Mouse (Mus musculus): ENCODE measurements around the gene Sphkap. TPM values are rescaled to one million over a fixed set of nuclear protein-coding genes. Genes with fewer than 3 reads are reported as not detected.

The Sphkap gene
- under 1 TPM; 0.33 to 0.46 TPM for total RNA-seq (2021)
- long read RNA-seq, experiment 1 = 0 reads
- long read RNA-seq, experiment 2 = 0 reads

DNA sequence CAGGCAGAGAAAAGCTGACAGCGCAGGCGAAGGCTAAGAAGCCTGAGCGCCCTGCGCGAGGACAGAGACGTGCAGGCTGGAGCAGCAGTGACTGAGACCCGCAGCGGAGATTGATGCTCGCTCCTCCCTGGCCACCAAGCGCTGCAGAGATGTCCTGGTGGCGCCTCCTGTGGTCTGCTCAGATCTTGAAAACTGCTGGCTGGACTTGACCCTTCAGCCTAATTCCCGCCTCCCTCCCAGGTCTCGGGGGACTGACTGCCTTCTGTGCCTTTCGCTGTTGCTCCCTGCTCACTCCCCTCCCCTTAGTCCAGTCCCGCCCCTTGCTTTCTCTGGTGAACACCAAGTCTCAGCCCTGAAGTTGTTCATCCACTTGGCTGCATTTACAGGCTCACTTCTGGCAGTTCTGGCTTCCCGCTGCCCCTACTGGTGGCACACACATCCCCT, at the start of gene Sphkap:
TSS of gene Sphkap (minus strand) at position 180 of the 444 bp plus-strand sequence.
- no peak within 1 kb of the TSS for H3K27ac ChIP-seq
- DNase-seq = peak; percentile 58
- TF ChIP-seq CTCF (IDR thresholded peaks at IDR 0.05) = no peak; the same call in 1 of the 2 replicates
- peak within 1 kb of the TSS; percentile 46 for H3K4me3 ChIP-seq
- intact Hi-C loops (cut with DNase I) = no loop called here

- intact Hi-C loops (cut with DNase I) = no loop called here
- Histone ChIP-seq H3K27ac (no peak overlapping the region), H3K4me3 (no peak overlapping the region)
- peak; percentile 24 for DNase-seq
- no peak for TF ChIP-seq CTCF (IDR thresholded peaks at IDR 0.05)
Observed at GRCm38 (mm10) chr1:83451291-83451690, 43.3 kb upstream of the Sphkap start.

- Histone ChIP-seq H3K27ac (no peak overlapping the region), H3K4me3 (no peak overlapping the region)
- no peak for TF ChIP-seq CTCF (IDR thresholded peaks at IDR 0.05)
- no peak for DNase-seq
- intact Hi-C loops (cut with DNase I) = no loop called here
Observed at GRCm38 (mm10) chr1:83440422-83440821, 32.4 kb upstream of the Sphkap start.

DNA sequence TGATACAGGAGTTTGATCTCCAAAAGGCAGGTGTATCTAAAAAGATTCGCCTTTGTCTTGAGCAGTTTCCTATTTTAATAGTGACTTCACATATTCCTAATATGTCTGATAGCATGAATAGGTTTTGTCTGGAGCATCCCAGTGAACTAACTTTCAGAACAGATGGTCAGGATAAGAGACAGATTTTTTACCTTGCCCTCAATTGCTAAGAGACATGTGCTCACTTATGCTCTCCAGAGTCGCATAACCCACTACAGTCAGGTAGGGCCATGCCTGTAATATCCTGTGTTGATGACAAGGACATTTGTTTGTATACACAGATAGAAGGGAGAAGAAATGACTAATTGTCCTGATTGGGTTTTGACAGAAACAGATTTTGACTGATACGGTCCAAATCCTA, 25.9 kb upstream of the Sphkap start:
- Histone ChIP-seq H3K27ac (no peak overlapping the region), H3K4me3 (no peak overlapping the region)
- intact Hi-C loops (cut with DNase I) = no loop called here
- no peak for DNase-seq
- TF ChIP-seq CTCF (IDR thresholded peaks at IDR 0.05) = no peak

DNA sequence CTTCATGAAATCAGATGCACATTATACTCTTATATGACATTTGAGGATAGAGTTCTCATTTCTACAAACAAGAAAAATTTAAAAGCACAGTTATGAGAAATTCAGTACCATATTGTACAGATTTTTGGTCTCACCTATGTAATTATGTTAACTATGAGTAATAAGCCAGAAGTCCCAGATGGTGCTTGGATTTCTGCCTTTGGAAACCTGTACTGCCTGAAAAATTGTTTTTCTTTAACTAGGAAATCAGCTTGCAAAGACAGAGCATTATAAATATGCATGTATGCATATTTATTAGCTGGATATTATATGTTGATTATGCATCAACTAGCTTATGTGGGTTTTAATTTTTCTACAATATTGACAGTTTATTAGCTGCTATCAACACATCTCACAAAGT, 21.9 kb upstream of the Sphkap start:
- H3K27ac ChIP-seq = no peak overlapping the region
- no peak for DNase-seq
- no peak overlapping the region for H3K4me3 ChIP-seq
- no peak for TF ChIP-seq CTCF (IDR thresholded peaks at IDR 0.05)
- intact Hi-C loops (cut with DNase I) = no loop called here

DNA sequence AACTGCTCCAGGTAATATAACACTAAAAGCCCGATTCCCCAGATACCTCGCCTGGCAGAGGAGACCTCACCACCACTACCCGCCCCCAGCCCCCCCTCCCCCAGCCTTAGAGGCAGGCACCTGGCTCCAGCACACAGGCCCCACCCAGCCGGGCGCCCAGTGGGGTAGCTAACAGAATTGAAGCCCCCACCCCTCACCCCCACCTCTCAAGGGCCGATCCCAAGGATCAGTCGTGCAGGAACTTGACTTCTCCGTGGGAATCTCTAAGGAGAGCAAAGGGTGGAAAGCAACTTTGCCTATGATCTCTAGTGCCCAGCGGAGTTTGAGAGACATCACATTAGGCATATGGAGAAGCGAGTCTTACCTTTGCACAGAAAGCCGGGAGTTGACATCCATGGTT, 384 bp downstream of the Sphkap start:
- no peak for TF ChIP-seq CTCF (IDR thresholded peaks at IDR 0.05)
- DNase-seq = no peak
- intact Hi-C loops (cut with DNase I) = no loop called here
- peak overlapping the region; percentile 46 for H3K4me3 ChIP-seq
- H3K27ac ChIP-seq = no peak overlapping the region

DNA sequence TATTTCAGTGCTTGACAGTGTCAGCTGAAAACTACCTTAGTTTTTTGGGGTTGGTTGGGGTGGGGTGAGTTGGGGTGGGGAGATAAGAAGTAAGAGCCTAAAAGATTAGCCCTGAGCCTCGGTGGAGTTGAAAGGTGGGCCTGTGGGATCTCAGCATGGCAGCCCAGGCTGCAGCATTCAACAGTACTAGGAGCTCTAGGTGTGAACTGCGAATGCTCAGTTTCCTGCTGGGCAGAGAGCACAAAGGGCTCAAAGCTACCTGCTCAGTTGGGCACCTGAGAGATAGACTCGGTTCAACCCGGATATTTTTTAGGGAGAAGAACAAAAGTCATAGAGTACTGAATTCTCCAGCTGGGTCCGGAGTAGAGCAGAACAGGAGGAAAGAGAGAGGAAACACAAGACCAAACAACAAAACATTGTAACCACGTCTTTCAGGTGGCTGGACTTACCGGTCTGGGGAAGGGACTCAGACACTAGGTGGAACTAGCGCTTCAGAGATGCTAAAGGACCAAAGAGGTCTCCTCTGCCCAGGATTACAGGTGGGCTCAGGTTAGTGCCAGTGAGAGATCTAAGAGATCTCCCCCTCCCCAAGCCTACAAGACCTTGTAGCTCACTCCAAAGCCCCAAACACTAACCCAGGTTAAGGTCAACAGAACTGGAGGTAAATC, 984 bp downstream of the Sphkap start:
- no peak overlapping the region for H3K4me3 ChIP-seq
- no peak for DNase-seq
- H3K27ac ChIP-seq = no peak overlapping the region
- intact Hi-C loops (cut with DNase I) = no loop called here
- TF ChIP-seq CTCF (IDR thresholded peaks at IDR 0.05) = no peak

- H3K27ac ChIP-seq = no peak overlapping the region
- DNase-seq = no peak
- TF ChIP-seq CTCF (IDR thresholded peaks at IDR 0.05) = no peak
- intact Hi-C loops (cut with DNase I) = no loop called here
- H3K4me3 ChIP-seq = no peak overlapping the region
Observed at GRCm38 (mm10) chr1:83401079-83401478, 6.9 kb downstream of the Sphkap start.

DNA sequence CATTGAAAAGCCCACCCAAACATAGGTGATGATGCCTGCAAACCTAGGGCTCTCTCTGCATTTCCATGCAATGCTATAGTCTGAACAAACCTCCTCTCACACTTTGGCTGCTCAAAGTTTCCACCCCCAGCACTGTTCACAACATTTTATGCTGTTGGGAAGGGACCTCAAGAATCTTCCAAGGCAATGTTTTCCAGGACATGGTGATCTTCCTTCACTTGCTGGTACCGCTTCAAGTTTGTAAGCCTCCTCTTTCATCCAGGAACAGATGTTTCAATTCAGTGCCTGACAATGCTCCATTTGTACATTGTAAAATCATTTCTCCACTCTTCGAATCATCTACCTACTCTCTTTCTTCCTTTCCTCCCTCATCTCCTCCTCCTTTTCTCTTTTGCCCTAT, 11.7 kb downstream of the Sphkap start:
- intact Hi-C loops (cut with DNase I) = no loop called here

DNA sequence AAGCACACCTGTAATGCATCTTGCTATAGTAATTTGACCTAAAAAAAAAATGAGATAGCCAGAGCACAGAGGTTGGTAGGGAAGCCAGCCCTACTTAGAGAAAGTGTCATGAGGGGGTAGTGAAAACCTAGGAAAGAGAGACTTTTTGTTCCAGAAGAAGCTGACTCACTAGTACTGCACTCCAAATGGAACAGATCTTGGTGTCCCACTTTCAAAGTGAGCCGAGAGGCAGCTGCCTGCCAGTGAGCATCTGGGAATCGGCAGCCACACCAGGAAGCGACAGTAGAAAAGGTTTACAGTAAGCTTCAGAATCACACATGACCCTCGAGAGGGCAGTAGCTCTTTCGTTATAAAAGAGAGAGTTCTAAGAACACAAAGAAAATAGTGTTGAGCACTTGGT, 12.4 kb downstream of the Sphkap start:
- intact Hi-C loops (cut with DNase I) = no loop called here
- Histone ChIP-seq H3K27ac (no peak overlapping the region), H3K4me3 (no peak overlapping the region)
- TF ChIP-seq CTCF (IDR thresholded peaks at IDR 0.05) = no peak
- DNase-seq = no peak

More for the DNA sequence above, 11.7 kb downstream of the Sphkap start:
- DNase-seq = no peak
- TF ChIP-seq CTCF (IDR thresholded peaks at IDR 0.05) = no peak
- H3K4me3 ChIP-seq = no peak overlapping the region
- no peak overlapping the region for H3K27ac ChIP-seq

GRCm38 (mm10) chr1:83389419-83389818, 18.6 kb downstream of the Sphkap start:
- DNase-seq = no peak
- no peak overlapping the region for H3K27ac ChIP-seq
- no peak overlapping the region for H3K4me3 ChIP-seq
- intact Hi-C loops (cut with DNase I) = no loop called here
- no peak for TF ChIP-seq CTCF (IDR thresholded peaks at IDR 0.05)

DNA sequence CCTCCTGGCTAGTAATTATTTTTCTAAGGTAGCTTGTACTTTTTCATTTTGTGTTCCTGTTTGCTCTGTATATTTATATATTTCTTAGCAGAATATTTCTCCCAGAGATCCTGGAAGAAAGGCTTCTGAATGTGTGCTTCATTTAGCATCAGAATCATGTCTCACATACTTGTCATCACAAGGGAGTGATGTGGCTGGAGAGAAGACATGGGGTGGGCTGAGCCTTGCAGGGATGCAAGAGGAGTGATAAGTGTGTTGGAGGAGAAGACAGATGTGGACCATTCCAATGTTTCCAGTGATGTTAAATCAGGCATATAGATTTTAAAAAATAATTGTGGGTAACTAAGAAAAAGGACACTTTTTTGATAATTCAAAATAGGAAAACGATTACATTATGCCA, 30.6 kb downstream of the Sphkap start:
- TF ChIP-seq CTCF (IDR thresholded peaks at IDR 0.05) = no peak
- intact Hi-C loops (cut with DNase I) = no loop called here
- DNase-seq = no peak
- Histone ChIP-seq H3K4me3 (no peak overlapping the region), H3K27ac (no peak overlapping the region)

DNA sequence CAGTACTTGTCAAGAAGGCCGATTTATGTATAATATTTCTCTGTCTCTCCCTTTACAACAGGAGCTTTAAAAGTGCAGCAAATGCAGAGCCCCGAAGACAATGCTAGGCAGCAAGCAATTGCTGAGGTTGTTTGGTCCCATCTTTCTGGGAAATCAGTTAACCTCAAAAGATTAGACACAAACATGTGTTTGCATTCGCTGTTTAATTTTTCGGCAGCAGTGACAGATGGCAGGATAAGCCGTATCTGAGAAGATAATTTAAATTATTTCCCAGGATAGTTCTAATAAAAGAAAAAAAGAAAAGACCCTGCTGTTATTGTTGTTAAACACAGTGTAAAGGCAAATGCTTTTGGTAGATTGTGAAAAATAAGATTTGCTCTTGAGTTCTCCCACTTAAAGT, 41.5 kb downstream of the Sphkap start:
- no peak for DNase-seq
- intact Hi-C loops (cut with DNase I) = no loop called here
- no peak overlapping the region for H3K4me3 ChIP-seq
- H3K27ac ChIP-seq = no peak overlapping the region
- no peak for TF ChIP-seq CTCF (IDR thresholded peaks at IDR 0.05)

GRCm38 (mm10) chr1:83362168-83362567, 45.8 kb downstream of the Sphkap start:
- Histone ChIP-seq H3K27ac (no peak overlapping the region), H3K4me3 (no peak overlapping the region)
- no peak for DNase-seq
- intact Hi-C loops (cut with DNase I) = no loop called here
- TF ChIP-seq CTCF (IDR thresholded peaks at IDR 0.05) = no peak

Measured in gastrocnemius, adult 2 months (tissue).